Mouse (Mus musculus) gastrocnemius, adult 18-20 months (tissue): ENCODE measurements around the gene Bdh1. TPM values are rescaled to one million over a fixed set of nuclear protein-coding genes. Genes with fewer than 3 reads are reported as not detected.

ENCODE experiments used
- DNase-seq: peaks from one replicate; pipeline ENCODE4 v3.0.0; 2021; ENCODE audit warnings: low spot score
- total RNA-seq, 2 experiments: library from RNA; stranded (reverse); gene quantifications; 2 replicates each; pipeline ENCODE4 v1.2.3; 2021

The Bdh1 gene
- total RNA-seq, 2 experiments from 2014 or later = 61.4 to 145 TPM

DNA sequence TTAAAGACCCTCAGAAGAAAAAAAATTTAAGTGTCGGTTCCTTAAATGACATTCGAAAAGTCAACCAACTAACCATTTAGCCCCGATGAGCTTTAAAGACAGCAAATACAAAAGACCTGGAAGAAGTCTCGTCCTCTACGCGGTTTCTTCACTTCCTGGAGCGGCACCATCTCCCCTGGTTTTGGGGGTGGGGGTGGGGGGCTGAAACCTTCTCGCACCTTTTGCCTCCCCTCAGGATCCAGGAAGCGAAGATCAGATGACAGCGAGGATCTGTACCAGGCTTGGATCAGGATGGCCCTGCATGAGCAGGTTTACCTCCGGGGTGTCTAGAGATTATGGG is 6.2 kb downstream of the Bdh1 start:
- DNase-seq = no peak

DNA sequence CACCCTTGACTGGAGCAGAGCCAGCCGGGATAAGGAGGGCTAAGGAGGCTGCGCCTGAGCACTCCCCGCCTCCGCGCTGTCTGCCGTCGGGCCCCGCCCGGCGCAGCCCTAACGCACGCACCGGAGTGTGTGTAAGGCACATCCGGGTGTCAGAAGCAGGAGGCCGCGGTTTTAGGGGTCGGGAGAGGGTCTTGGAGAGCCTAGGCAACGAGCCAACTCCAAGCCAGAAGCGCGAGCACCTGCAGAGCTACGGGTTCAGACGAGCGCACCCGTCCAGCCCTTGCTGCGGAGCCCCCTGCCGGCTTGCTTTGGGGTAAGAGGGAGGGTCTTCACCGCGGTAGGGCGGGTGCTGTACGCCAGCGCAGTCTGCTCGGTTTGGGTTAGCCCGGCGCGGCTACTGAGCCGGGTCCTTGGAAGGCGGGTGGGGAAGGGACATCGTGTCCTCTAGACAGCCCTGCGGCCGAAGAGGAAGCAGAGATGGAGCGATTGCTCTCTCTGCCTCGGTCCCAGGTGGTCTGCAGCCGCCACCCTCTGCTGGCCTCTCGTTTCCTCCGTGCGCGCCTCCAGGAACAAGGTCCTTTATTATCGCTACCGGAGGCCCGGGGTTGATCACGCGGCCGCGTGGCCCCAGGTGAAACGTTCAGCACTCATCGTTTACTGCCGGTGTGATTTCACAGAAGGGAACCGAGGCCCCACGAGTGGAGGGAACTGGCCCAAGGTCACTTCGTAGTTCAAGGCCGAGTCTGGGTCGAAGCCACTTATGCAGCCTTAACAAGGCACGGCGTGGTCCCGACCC is 6.8 kb downstream of the Bdh1 start:
- no peak for DNase-seq

DNA sequence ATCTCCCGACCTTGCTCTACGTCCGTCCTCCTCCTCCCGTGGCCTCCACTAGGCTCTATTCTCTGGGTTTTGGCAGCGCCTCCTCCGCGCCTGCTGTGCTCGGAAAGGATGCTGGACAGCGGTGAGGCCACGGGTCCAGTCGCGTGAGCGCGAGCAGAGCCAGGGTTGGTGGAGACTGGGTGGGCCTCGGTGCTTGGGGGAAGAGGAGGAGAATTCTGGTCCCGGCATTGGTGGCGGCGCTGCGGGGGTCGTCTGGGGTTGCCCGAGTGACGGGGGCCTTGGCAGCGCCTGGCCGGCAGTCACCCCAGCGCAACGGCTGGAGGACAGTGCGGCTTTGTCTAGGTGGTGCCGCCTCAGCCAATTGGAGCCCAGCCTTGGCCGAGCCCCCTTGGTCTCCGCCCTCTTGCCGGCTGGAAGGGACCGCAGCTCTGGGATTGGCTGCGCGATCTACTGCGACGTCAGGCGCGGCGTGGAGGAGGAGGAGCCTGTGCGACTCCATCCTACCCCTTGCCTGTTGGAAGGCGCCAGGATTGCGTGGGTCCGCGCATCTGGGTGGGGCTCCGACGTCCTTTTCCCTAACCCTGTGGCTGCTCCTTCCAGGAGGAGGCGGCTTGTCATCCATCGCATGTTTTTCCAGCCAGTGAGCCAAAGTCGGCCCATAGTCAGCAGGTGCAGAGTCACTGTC is 7.5 kb downstream of the Bdh1 start:
- DNase-seq = peak; percentile 88

DNA sequence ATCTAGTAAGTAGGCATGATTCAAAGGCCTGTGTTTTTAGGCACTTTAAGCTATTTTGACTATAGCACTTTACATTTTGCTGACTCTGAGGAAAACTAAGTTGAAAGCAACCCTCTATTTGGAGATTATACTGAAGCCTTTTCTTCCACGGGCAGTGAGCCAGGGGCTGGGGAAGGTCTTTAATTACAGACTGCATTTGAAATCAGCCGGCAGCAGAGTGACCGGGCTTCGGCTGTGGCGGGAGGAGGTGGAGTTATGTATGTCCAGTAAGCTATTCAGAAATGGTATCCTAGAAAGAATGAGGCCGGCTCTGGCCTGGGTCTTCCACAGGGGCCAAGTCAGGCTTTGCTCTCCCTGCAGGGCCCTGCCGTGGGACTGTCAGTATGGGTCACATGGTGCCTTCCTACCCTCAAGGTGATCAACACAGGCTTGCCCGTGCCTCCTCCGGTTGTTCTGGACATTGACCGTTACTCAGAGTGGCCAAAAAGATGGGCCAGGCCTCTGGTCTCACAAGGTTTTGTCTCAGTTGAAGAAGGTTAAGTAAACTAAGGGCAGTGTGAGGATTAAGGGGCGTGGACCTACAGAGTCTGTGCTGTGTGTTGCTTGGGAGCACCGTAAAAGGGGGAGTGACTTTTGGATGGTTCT is 11.5 kb downstream of the Bdh1 start:
- no peak for DNase-seq

DNA sequence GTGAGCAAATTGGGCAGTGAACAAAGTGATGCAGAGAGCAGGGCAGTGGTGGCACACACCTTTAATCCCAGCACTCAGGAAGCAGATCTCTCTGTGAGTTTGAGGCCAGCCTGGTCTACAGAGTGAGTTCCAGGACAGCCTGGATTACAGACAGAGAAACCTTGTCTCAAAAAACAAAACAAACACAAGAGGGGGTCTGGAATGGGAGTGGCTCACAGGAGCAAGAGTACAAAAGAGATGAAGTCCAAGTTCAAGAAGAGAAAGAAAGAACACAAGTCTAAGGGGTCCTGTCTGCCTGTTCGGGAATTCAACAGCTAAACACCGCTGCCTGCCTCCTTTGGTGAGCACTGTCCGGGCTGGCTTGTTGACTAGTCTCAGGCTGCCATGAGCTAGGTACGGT is 13.1 kb downstream of the Bdh1 start:
- no peak for DNase-seq

DNA sequence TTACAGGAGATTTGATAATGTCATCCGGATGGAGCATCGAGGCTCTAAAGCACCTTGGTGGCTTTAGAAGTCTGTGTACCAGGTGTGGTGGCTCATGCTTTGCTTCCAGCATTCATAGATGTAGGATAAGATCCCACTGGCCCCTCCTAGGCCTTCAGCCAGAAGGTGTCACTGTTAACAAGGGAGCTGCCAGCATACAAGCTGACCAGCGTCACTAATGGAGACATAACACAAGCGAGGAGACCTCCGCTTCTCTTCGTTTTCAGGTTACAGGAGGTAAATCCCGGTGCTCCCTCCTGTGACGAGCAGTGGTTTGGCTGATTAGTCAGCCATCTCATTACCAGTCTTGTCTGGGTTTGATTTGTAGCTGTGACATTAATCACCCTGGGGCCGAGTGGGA is 14.0 kb downstream of the Bdh1 start:
- DNase-seq = no peak

DNA sequence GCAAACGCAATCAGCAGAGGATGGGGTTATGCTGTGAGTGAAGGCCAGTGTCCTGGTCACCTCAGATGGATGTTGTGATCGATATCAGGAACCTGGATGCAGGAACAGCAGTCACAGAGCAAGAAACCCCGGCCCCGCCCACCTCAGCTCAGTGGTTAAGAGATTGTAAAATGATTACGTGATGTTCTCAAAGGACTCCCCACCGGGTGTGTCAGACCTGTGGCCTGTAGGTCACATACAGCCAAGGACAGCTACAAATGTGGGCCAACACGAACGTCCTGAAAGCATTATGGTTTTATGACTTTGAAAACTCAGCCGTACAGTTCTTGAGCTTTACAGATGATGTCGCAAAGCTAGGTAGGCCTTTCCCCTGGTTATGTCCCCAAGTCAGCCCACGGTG is 15.3 kb downstream of the Bdh1 start:
- DNase-seq = no peak

DNA sequence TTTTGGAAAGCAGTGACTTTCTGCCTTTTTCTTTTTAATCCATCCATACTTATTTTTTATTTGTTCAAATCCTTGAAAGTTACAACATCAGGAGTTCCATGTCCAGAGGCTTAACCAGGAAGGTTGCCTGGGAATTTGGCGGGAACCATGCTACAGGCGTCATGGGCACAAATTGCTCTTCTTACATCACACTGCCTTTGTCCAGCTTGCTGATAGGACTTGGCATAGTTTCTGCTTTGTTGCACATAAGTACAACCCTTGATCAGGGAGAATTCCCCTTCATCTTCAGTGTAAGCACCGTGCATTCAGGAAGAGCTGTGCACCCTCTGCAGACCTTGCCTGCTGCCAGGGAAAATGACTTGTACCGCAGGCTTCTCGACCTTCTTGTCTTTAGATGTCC is 17.4 kb downstream of the Bdh1 start:
- DNase-seq = no peak

DNA sequence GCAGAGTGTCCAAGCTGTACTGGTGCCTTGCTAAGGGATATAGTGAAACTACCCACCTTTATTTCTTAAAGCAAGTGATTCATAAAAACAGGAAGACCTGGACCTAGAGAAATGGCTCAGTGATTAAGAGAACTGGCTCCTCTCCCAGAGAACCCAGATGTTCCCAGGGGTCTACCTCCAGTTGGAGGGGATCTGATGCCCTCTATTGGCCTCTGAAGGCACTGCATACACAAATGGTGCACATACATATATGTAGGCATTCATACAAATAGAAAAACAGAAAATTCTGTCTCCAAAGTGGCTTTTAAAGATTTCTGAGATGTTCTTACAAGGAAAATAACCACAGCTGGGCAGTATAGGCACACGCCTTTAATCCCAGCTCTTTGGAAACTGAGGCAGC is 18.0 kb downstream of the Bdh1 start:
- DNase-seq = no peak

DNA sequence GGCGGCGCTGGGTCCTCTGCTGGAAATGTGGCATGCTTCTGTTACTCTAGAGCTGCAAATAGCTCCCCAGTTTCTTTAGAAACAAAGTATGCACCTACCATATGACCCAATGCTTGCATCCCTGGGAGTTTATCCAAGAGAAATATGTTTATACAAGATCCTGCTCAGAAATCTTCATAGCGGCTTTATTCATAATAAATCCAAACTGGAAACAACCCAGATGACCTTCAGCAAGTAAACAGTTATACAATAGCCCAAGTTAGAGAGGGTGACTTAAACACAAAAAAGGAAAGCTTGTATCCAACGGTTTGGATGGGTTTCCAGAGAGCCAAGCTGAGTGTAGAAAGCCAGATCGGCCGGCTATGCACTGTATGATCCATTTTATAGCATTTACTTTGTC is 22.4 kb downstream of the Bdh1 start:
- no peak for DNase-seq

DNA sequence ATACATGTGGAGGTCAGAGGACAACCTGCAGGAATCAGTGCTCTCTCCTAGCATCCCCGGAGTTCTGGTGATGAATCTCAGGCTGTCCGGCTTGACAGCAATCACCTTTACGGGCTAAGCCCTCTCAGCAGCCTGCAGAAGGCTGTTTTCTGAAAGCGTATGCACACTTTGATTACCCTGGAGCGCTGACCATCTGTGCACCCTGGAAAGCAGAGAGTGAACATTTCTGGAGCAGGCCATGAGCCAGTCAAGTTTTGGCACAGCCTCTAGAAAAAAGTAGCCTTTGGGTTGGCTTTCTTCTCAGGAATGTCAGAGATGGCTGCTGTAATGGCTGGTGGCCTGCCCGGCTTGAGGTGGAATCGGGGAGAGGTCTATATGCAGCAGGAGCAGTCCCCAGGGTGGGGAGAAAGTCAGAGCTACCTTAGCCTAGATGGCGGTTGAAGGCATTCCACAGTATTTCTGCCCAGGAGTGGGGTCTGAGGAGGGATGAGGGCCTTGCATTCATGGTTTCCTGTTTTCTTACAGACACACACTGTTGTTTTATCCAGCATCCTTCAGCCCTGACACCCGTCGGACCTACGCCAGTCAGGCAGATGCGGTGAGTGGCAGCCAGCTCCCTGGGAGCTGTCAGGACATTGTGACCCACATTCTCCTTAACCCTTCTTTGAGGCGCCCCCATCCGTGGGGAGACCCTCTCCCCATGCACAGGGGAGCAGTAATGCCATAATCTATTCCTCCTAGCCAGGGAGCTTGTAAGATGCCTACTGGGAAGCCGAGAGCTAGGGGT is 24.2 kb downstream of the Bdh1 start:
- no peak for DNase-seq

DNA sequence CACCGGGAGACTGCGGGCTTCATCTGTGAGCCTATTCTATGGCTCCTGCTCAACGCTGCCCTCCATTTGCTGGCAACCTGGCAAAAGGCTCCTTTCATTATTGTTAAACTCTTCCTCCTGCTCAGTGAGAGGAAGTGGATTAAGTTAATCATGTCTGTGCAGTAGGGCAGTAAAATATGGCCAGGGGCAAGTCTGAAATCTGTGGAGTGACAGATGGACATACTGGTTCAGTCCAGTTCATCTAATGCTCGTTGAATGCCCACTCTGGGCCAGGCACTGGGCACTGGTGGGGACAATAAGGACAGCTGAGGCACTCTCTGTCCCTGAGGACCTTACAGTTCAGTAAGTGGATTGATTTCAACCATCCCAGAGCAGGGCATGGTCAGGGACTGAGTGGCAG is 27.9 kb downstream of the Bdh1 start:
- DNase-seq = no peak

DNA sequence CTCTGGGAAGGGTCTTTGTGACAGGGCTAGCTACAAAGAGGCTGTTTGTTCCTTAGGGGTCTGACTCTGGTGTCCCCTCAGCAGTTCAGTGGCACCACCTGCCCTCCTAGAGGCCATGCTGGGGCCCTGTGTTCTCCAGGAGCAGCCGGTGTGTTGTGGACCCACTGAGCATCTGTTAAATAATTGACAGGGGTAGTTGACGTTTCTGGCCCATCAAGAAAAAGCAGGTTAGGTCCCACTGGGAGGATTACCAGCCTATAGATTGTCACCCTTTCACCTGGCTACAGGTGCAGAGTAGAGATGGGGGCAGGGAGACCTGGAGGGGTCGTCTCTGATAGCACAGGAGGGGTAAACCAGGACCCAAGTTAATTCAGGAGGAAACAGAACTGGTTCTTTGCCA is 29.2 kb downstream of the Bdh1 start:
- DNase-seq = no peak

DNA sequence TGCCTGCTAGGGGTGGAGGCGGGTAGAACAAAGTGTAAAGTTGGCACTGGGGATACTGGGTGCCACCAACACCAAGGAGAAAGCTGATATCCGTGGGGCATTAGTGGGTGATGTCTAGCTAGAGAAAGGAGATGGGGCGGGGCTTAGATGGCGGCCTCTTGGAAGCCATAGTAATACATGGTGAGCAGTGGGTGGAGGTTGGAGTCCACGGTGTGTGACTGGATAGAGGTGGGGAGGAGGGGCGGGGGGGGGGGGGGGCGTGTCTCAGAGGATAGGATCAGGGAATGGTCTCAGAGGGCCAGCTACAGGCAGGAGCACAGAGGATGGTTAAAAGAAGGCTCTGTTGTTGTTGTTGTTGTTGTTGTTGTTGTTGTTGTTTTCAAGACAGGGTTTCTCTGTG is 30.4 kb downstream of the Bdh1 start:
- no peak for DNase-seq

DNA sequence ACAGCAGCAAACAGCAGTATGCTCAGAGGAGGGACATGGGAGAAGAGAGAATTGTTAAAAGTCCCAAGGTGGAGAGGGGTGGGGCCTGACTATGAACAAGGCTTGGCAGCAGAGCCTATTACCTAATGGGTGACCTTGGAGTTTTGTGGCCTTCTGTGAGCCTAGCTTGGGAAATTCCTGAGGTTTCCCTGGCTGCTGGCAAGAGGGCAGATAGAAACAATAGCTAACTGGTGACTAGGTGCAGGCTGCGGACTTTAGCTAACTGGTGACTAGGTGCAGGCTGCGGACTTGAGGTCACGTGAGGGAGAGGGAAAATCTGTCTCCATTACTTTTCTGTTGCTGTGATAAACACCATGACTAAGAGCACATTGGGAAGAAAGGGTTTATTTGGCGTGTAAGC is 31.9 kb downstream of the Bdh1 start:
- DNase-seq = no peak

DNA sequence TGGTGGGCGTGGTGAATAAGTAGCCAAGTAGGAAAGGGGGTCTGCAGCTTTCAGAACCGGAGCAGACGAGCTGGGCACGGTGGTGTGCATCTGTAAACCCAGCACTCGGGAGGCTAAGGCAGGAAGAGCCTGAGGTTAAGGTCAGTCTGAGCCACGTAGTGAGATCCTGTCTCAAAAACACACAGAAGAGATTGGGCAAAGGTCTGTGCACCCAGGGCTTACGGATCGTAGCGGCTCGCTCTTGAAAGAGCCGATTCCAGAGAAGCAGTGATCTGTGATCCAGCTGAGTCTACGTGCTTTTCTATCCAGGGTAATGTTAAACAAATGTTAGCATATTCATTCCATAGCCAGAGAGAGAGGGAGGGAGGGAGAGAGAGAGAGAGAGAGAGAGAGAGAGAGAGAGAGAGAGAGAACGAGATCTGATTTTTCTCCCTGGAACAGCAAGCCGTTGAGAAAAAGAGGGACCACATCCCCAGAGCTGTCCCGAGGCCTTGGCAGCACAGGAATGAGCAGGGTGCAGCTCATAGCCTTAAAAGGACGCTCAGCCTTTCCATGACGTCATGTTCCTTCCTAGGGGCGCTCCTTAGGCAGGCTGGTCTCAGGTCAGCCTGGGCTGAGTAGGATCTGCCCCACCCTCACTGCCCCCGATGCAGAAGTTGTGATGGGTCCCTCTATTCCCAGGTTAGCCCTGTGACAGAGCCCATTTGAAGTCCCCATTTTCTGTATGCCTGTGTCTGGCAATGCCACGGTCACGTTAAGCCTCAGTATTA is 33.4 kb downstream of the Bdh1 start:
- no peak for DNase-seq

DNA sequence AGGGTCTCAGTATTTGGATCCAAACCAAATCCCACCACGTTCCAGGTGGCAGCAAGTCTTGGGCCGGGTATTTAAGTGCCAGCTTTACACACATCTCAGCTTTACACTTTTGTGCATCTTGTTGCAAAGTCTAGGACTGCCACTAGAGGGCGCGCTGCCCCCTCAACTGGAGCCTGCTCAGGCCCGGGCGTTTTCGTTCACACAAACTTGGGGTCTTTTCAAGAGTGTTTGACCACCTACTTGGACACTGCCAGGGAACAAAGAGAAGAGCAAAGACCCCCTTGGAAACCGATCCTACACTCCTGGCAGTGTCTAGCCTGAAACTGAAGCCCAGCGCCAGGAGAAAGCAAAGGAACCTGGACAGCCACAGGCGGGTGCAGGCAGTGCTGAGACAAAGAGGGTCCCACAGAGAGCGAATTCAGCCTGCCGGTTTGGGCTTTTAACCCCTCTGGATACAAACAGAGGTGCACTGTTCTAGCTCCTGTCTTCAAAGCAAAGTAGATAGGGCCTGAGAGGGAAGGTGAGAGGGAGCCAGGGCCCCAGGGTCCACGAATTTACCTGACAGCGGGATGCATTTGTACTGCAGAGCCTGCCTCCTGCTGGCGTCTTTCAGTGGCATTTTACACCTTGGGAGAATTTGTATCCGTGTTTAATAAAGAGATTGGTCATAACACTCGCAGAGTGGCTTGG is 36.3 kb downstream of the Bdh1 start:
- DNase-seq = peak; percentile 59

DNA sequence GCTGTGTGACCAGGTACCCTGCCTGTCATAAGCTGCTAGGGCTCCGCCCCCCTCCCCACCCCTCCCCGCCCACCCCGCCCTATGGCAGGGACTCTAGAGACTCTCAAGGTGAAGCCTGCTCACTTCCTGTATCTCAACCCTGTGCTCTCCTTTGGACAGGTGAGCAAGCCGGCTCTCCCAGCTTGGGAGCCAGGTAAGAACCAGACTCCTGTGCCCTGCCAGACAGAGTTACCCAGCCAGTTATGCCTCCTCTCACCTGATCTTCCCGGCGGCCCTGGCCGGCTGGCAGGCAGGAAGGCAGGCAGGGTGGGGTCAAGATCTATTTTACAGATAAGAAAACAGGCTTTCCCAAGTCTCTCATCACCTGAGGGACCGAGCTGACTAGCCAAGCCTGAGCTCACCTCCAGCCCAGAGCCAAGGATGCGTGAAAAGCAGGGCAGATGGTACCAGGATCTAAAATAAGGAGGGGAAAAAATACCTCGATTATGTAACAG is 37.9 kb downstream of the Bdh1 start:
- DNase-seq = no peak

DNA sequence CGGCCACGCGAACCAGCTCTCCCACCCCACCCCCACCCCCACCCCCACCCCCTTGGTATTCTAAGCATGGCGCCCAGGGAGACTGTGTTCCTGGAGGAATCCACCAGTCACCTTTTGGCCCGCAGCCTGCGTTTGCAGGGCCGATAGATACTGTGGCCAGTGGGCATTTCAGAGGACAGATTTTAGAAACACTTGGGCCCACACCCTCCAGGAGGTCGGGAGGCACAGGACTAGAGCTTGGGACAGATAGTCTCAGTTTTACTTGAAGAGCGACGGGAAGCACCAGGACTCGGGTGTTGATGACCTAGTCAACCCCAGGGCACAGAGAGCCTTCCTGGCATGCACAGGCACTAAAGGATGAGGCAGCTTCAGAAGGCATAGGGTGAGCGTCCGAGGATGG is 38.4 kb downstream of the Bdh1 start:
- DNase-seq = no peak

DNA sequence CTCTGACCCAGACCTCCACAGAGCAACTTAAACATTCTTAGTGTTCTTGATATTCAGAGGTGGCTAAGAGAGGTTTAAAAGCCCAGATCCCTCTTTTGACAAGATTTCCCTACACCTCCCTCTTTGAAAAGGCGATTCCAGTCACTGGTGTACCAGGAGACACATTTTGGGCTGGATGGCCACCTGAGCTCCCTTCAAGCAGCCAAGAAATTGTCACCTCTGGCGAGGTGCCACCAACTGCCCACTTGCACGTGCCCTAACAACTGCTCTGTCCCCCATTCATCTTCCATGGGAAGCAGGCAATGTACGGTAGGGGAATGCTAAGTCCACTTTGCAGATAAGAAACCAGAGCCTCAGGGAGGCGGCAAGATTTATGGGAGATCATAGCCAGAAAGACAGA is 39.0 kb downstream of the Bdh1 start:
- DNase-seq = no peak
